Mouse (Mus musculus): ENCODE results near the gene Snapc4.

The Snapc4 gene

GRCm38 (mm10) chr2:26315072-26315924 is 65.2 kb downstream of the Snapc4 start, which contains the start of gene Gpsm1:
Gene Gpsm1 (plus strand): TSS chr2:26315515.
- in situ Hi-C loops (cut with MboI, MseI) = no loop called here

GRCm38 (mm10) chr2:26314281-26315071 is 66.0 kb downstream of the Snapc4 start:
- in situ Hi-C loops (cut with MboI, MseI) = no loop called here

- in situ Hi-C loops (cut with MboI, MseI) = no loop called here
These were observed 67.1 kb downstream of the Snapc4 start for GRCm38 (mm10) chr2:26313394-26313793.

- in situ Hi-C loops (cut with MboI, MseI) = no loop called here
These were observed 67.6 kb downstream of the Snapc4 start for GRCm38 (mm10) chr2:26312812-26313211.
